Mouse (Mus musculus): ENCODE results near the gene Morn4. TPM values are rescaled to one million over a fixed set of nuclear protein-coding genes. Genes with fewer than 3 reads are reported as not detected.

The Morn4 gene
- total RNA-seq, 2 experiments from 2014 or later, result 3.3 to 3.7 TPM

- no peak for DNase-seq (ENCODE audit: low spot score)
- intact Hi-C loops (cut with DNase I), result no loop called here
Measured at GRCm38 (mm10) chr19:42054255-42054654, 31.9 kb downstream of the Morn4 start.

GRCm38 (mm10) chr19:42051948-42052347 lies 34.2 kb downstream of the Morn4 start, which contains the start of gene 4933411K16Rik:
TSS of gene 4933411K16Rik (plus strand) at chr19:42052248.
- intact Hi-C loops (cut with DNase I), result no loop called here

GRCm38 (mm10) chr19:42051351-42051750 lies 34.8 kb downstream of the Morn4 start:
- intact Hi-C loops (cut with DNase I), result no loop called here
- DNase-seq (ENCODE audit: low spot score), result no peak

More at GRCm38 (mm10) chr19:42051948-42052347, 34.2 kb downstream of the Morn4 start, which contains the start of gene 4933411K16Rik:
- no peak for DNase-seq (ENCODE audit: low spot score)

- DNase-seq (ENCODE audit: low spot score), result no peak
- intact Hi-C loops (cut with DNase I), result no loop called here
Measured at GRCm38 (mm10) chr19:42050251-42050650, 35.9 kb downstream of the Morn4 start.

- peak; percentile 75 for DNase-seq (ENCODE audit: low spot score)
- intact Hi-C loops (cut with DNase I), result no loop called here
Measured at GRCm38 (mm10) chr19:42045269-42046102, 40.7 kb downstream of the Morn4 start, which contains the start of gene Hoga1. TSS of gene Hoga1 (plus strand) at chr19:42045610.

GRCm38 (mm10) chr19:42043988-42044387 lies 42.2 kb downstream of the Morn4 start:
- intact Hi-C loops (cut with DNase I), result no loop called here
- DNase-seq (ENCODE audit: low spot score), result no peak

GRCm38 (mm10) chr19:42038310-42038709 lies 47.8 kb downstream of the Morn4 start:
- DNase-seq (ENCODE audit: low spot score), result no peak
- intact Hi-C loops (cut with DNase I), result loop anchor here (5.0 kb wide), 1 partner anchor 114 kb away; no protein-coding TSS in a partner anchor

GRCm38 (mm10) chr19:42037167-42037702 lies 48.9 kb downstream of the Morn4 start:
- intact Hi-C loops (cut with DNase I), result loop anchor here (5.0 kb wide), 1 partner anchor 115 kb away; no protein-coding TSS in a partner anchor
- DNase-seq (ENCODE audit: low spot score), result no peak

GRCm38 (mm10) chr19:42036357-42036756 lies 49.8 kb downstream of the Morn4 start:
- intact Hi-C loops (cut with DNase I), result loop anchor here (5.0 kb wide), 1 partner anchor 116 kb away; no protein-coding TSS in a partner anchor

GRCm38 (mm10) chr19:42035456-42036248 lies 50.5 kb downstream of the Morn4 start, which contains the start of gene Ankrd2:
TSS of gene Ankrd2 (plus strand) at chr19:42036000.
- peak; percentile 56 for DNase-seq (ENCODE audit: low spot score)
- intact Hi-C loops (cut with DNase I), result loop anchor here (2.0 to 5.0 kb wide), 3 partner anchors 33 to 131 kb away; no protein-coding TSS in a partner anchor

More at GRCm38 (mm10) chr19:42036357-42036756, 49.8 kb downstream of the Morn4 start:
- no peak for DNase-seq (ENCODE audit: low spot score)

- intact Hi-C loops (cut with DNase I), result loop anchor here (2.0 to 5.0 kb wide), 3 partner anchors 34 to 132 kb away; no protein-coding TSS in a partner anchor
- no peak for DNase-seq (ENCODE audit: low spot score)
Measured at GRCm38 (mm10) chr19:42034881-42035455, 51.2 kb downstream of the Morn4 start.

GRCm38 (mm10) chr19:42034146-42034775 lies 51.9 kb downstream of the Morn4 start:
- DNase-seq (ENCODE audit: low spot score), result no peak
- intact Hi-C loops (cut with DNase I), result loop anchor here (2.0 kb wide), 2 partner anchors 35 to 133 kb away; no protein-coding TSS in a partner anchor

GRCm38 (mm10) chr19:42033611-42034010 lies 52.5 kb downstream of the Morn4 start:
- intact Hi-C loops (cut with DNase I), result loop anchor here (2.0 kb wide), 2 partner anchors 35 to 133 kb away; no protein-coding TSS in a partner anchor
- no peak for DNase-seq (ENCODE audit: low spot score)

- intact Hi-C loops (cut with DNase I), result no loop called here
- no peak for DNase-seq (ENCODE audit: low spot score)
Measured at GRCm38 (mm10) chr19:42031112-42031511, 55.0 kb downstream of the Morn4 start.

GRCm38 (mm10) chr19:42026158-42026557 lies 60.0 kb downstream of the Morn4 start:
- intact Hi-C loops (cut with DNase I), result loop anchor here (2.0 kb wide), 1 partner anchor 127 kb away; no protein-coding TSS in a partner anchor

More at GRCm38 (mm10) chr19:42026158-42026557, 60.0 kb downstream of the Morn4 start:
- peak; percentile 69 for DNase-seq (ENCODE audit: low spot score)
